Mouse (Mus musculus) yolk sac, embryonic 10.5 days (tissue): ENCODE results near the gene Tecpr1.

ENCODE experiments used
- DNase-seq: peaks from one replicate; pipeline ENCODE4 v3.0.0-alpha.2; 2017; ENCODE audit warnings: low spot score

Gene Tecpr1

DNA sequence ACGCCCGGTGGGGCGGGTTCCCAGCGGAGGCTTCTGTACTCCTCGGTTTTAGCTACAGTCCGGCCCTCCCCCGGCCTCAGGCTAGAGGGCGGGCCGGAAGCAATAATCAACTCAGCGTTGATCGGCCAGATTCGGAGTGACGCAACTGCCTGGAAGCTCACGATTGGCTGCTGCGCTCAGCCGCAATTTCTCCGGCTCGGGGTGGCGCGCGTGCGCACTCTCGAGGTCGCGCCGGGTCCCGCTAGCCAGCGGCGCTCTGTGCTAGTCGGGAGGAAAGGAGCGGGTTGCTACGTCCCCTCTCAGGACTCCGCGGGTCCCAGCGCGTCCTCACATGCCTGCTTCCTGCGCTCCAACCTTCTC is at the start of gene Tecpr1:
TSS of gene Tecpr1 (minus strand) at position 113 of the 360 bp plus-strand sequence.
- peak; percentile 94 for DNase-seq

DNA sequence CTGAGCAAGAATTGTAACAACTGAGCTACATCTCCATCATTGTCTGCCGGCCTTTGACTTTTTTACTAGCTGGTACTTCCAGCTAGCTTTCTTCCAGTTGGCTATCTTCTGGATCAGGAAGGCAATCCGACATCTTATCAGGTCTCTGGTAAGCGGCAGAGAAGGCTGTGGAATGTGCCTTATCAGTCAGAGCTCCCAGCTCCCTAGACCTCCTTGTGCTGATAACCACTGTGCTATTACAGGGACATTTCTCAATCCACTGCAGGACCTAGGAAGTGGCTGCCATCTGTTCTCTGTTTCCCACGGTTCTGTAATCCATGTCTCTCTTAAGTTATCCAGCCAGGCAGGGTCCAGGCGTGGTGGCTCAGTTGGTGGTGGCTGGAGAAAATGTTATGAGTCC is 48.4 kb upstream of the Tecpr1 start:
- peak; percentile 72 for DNase-seq

DNA sequence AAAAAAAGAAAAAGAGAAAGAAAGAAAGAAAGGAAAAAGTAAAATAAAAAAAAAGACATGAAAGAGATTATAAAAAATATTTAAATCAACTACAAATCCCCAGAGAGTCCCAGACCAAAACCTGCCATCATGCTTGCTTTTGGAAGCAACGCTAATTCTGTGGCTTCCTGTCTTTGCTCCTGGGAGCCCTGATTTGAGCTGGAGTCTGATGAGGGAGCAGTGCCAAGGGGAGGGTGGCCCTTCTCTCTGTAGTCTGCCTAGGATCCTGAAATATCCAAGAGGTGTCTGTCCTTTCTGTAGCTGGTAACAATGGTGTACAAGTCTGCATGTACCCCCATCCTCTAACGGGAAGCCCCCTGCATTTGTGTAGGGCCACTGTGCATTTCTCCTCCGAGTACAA is 47.7 kb upstream of the Tecpr1 start:
- DNase-seq, result no peak

DNA sequence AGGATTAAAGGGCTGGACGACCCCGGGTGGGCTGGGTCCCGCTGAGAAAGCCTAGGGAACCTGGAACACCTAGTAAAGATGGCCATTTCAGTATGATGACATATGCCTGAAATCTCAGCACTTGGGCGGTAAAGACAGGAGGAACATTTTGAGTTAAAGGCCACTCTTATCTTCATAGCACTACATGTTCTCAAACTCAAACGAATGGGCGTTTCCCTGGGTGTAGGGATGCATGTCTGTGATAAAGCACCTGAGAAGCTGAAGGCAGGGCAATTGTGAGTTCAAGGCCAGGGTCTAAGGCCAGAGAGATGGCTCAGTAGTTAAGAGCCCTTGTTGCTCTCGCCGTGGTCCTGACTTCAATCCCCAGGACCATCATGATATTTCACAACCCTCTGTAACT is 47.0 kb upstream of the Tecpr1 start:
- no peak for DNase-seq

DNA sequence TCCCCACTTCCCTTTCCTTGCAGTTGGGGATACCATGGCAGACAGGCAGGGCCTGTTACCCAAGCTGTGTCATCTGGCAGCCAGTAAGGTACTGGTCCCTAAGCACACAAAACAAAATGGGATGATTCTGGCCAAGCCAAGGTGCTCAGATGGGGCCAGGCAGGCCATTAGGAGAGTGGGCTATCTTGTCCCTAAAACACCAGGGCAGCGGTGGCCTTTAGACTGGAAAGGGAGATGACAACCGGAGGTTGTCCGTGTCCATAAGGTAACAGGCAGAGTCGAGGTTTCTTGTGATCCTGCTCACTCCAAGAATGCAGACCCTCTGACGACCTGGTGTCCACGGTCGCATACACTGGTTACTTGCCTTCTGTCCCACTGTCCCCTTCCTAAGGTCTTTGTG is 46.5 kb upstream of the Tecpr1 start:
- DNase-seq, result no peak

DNA sequence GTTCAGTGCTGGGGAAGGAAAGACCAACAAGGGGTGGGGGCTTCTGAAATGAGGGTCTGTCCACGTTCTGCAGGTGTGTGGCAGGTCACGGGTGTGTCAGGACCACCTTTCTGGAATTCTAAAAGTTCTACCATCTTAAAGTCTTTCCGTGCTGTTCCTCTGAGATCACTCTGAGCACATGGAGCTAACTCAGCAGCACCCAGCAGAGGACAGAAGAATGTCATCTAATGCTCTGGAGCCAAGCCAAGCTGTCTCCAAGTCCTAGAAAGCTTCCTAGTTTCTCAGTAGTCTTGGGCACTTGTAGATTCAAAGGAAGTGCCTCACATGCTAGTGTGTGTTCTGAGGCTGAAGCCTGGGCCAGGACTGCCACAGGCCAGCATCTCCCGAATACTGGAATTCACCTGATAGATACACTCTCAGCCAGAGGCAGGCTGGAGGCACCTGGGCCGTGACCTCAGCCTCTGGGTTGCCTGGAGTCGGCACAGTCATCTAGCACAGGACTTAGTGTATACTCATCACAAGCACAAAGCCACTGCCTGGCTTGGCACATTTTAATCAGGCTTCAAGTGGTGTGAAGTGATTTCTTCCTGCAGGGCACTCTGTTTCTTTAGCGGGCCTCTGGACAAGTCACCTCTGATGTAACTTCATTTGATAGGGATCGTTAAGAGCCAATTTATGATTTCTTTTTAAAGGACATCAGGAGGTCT is 44.3 kb upstream of the Tecpr1 start:
- no peak for DNase-seq

DNA sequence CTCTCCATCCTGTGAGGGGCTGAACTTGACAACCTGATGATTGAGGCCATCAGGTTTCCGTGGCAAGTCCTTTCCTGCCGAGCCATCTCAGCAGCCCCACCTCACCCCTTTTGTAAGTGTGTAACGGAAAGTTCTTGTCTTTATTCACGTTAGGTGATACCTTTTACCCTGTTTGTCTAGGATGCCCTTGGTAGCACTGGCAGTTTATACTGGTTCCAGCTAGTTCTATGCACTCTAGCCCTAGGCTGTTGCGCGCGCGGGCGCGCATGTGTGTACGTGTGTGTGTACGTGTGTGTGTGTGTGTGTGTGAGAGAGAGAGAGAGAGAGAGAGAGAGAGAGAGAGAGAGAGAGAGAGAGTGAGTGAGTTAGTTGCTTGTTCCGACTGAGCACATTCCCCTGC is 40.1 kb upstream of the Tecpr1 start:
- DNase-seq, result no peak

DNA sequence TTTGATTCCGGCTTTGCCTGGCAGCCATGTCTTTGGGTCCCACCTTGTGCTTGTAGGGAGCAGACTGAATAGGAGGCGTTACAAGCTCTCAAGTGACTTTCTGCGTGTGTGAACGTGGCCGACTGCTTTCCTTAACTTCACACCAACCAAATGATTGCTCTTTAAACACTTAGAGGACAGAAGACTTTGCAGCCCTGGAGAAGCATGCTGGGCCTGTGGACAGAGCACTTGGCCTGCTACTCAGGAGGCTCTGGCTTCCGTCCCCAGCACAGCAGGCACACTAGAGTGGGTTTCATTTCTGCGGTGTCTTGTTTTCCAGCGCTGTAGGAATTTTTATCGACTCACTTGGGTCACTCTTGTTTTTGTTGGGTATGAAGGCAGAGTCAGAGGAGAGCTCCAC is 39.7 kb upstream of the Tecpr1 start:
- DNase-seq, result no peak

DNA sequence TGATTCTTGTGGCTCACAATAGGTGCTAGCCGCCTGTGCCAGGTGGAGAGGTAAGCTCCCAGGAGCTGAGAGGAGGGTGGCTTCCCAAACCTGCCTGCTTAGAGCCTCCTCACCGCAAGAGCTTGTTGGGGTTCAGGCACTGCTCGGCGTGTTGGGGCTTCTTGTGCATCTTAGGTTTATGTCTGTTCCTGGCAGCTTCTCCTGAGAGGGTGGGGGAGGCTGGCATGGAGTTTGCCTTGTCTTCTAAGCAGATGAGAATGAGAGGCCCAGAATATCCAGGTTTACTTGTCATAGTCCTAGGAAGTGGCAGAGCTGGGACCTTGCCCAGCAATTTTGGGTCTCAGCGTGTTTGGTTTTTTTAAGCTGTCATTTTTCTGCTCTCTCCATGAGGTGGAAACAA is 38.4 kb upstream of the Tecpr1 start:
- DNase-seq, result no peak

DNA sequence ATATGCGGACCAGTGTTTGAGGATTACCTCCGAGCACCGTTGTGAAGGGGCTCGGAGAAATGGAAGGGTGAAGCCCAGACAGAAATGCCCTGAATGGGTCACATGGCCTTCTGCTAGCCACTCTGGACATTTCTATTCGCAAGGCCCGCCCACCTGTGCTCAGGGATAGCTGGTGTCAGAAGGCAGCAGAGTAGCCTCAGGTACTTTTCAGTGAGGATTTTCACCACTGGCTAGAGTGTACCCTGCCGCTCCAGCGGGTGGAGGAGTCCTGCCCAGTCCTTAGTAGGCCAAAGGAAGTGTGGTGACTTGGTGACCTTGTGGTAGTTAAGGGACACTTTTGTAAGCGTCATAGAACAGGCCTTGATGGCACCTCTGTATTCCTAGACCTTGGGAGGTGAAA is 37.9 kb upstream of the Tecpr1 start:
- no peak for DNase-seq

DNA sequence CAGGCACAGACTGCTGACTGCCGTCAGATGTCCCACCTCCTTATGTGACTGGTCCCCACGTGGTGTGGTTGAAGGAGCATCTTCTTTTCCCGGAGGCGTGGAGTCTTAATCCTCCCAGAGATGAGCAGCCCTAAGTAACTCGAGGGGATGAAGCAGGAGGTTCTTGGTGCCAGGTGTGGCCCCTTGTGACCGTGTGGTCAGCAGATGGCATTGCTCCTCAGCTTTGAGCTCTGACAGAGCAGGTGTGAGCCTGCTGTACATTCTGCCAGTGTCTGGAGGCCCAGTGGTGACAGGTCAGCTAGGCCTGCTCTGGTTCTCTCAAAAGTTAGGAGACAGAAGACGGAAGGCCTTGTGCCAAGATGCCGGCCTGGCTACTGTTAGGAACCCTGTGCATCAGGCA is 37.0 kb upstream of the Tecpr1 start:
- DNase-seq, result no peak

DNA sequence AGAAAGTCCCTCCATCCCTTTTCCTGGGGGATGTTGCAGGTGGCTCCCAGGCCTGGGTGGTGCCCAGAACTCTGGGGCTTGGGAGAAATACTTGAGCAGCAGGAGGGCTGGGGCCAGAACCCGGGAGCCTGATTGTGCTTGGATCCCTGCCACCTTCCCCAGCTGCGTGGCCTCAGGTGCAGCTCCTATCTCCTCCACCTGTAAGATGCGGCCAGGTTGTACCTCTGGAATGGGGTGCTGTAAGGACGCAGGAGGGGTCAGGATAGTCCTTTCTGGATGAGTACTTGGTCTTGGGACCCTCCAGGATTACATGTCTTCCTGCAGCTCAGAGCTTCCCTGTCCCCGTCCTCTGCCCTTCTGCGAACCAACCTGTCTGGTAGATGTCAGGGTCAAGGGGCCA is 35.8 kb upstream of the Tecpr1 start:
- DNase-seq, result no peak

DNA sequence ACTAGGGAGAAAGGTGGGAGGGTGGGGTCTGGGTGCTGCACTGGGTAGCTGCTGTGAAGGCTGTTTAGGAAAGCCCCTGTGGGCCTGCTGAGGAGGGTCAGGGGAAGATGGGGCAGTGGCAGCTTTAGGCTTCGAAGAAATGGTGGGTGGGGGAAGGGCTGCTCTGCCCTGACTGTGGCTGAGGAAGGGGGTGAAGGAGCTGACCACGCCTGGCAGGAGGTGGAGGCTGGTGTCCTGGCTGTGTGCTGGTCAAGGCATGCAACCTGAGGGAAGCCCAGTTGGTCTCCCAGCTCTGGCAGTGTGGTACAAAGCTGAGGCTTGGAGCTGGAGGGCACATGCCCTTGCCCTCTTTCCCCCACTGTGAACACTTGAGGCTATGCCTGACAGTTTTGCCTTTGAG is 35.3 kb upstream of the Tecpr1 start:
- DNase-seq, result no peak

DNA sequence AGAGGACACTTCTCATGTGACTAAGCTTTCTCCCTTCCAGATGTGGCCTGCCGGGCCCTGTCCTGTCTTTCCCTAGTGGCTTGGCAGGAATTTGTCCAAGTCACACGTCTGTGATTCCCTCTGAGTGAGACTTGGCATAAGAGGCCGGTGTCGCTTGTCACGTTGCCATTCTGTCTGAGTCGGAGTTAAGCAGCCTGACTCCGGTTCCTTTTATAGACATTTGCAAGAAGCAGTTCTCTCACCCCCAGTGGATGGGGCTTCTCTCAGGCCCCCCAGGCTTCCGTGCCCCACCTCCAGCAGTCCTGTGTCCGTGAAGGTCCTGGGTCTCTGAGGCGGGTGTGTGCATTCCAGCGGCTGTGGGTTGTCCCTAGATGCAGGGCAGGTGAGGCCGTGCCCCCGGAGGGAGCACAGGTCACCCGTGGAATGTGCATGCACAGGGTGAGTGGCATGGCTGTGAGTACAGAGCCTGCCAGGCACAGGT is 34.8 kb upstream of the Tecpr1 start:
- DNase-seq, result no peak

DNA sequence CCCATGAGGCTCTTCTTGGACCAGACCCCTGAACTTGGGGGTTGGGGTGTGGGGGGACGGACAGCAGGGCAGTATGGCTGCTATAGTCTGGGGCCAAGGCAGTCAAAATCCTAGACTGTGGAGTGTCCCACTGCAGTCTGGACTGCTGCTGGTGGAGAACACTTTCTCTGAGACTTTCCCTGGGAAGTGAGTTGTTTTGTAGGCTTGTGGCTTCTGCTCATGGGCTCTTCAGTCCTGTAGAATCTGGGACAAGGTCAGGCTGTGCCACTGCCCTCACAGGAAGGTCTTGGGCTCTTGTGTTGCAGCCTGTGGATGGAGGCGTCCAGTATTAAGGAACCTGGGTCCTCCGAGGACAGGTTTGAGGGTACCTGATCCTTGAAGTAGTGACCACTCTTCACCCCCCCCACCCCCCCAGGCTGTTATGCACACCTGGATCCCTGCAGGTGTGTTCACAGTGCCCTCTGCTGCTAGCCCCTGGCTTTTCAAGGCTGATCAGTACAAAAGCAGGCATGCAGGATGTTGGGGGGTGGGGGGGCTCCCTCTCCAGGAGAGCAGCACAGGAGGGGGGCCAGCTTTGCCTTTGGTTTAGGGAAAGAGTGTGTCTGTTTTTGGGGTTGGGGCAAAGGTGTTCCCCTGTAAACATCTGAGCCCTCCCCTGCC is 34.2 kb upstream of the Tecpr1 start:
- DNase-seq, result no peak

DNA sequence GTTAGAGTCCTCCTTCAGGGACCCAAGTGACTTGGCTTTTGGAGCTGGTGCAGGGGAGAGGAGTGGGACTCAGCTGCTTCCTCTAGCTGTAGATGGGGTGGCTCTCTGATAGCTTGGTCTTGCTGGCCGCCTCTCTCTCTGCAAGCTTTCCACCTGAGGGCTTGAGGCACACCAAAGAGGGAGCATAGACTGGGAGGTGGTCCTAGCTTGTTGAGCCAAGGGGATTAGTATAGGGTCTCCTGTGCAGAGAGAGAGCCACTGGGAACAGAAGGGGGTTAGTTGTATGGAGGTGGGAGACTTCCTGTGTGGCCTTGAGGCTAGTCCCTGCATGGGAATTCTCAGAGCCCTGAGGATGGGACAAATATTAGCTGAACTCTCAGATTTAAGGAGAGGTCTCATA is 33.5 kb upstream of the Tecpr1 start:
- DNase-seq, result no peak

DNA sequence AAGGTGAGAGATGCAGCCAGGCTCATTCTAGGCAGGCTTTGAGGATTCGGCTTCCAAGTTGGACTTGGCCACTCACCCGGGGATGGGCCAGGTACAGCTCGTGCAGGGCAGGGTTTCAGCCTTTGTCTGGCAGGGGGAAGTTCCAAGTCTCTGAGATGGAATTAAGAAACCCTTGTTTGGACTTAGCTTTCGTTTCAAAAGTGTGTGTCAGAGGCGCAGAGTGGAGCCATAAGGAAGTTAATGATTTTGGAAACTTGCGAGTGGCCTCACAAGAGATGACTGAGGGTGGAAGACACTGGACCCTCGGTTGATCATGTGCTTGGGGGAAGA is 33.1 kb upstream of the Tecpr1 start:
- DNase-seq, result no peak

DNA sequence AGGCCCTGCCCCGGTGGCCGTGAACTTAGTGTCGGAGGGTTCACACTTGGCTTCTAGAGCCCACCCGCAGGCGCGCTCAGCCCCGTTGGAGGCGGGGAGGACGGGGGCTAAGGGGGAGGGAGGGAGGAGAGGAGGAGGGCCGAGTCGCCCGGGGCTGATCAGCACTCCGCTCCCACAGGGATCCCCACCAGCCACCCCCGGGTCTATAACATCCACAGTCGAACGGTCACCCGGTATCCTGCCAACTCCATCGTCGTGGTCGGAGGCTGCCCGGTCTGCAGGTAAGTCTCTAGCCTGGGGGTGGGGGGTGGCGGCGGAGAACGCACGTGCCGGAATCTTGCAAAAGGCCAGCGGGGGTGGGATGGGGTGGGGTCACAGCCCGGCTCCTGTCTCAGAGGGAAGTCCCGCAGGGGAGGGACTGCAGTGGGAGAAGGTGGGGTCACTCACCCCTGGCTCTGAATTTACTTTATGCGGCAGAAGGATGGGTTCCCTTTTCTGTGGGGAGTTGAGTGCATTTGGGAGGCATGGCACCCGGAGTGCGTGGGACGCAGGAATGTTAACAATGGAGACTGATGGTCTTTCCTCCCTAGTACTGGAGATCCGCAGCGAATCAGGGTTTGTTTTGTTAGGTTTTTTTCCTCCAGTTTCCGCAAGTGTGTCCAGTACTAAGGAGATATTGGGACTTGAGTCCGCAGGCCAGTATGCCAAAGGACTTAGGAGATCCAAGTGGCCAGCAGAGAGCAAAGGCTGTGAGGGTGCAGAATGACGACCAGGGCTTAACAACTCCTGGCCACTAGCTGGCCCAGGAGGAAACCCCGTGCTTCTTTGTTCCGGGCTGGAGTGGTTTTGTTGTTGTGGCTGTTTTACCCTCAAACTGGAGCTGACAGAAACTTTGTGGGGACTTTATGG is 32.5 kb upstream of the Tecpr1 start:
- DNase-seq, result peak; percentile 88

DNA sequence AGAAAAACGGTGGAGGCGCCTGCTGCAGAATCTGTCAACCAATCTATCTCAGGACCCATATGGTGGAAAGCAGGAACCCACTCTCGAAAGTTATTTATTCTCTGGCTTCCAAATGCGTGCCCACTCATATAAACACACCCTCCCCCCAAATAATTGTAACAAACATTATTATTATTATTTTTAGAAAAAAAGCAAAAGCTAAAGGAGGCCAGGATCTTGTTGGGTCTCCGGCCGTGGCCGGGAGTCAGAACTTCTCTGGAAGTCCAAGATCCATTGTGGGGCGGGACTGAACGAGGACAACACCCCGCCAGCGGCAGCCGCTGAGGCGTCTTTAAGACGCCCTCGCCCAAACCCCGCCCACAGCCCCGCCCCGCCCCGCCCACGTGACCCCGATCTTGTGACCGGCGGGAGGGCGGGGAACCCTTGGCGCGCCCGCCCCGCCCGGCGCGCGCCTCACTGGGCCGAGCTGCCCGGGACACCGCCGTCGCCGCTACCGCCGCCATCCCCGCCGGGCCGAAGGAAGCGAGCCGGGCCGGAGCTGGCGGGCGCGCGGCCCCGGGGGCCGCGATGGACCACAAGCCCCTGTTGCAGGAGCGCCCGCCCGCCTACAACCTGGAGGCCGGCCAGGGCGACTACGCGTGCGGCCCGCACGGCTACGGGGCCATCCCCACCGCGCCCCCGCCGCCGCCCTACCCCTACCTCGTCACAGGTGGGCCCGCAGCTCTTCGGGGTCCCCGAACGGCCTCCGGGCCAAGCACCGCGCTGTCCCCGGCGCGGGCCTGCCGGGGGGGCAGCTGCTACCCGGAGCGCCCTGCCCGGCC is 31.6 kb upstream of the Tecpr1 start:
- DNase-seq, result peak; percentile 95

DNA sequence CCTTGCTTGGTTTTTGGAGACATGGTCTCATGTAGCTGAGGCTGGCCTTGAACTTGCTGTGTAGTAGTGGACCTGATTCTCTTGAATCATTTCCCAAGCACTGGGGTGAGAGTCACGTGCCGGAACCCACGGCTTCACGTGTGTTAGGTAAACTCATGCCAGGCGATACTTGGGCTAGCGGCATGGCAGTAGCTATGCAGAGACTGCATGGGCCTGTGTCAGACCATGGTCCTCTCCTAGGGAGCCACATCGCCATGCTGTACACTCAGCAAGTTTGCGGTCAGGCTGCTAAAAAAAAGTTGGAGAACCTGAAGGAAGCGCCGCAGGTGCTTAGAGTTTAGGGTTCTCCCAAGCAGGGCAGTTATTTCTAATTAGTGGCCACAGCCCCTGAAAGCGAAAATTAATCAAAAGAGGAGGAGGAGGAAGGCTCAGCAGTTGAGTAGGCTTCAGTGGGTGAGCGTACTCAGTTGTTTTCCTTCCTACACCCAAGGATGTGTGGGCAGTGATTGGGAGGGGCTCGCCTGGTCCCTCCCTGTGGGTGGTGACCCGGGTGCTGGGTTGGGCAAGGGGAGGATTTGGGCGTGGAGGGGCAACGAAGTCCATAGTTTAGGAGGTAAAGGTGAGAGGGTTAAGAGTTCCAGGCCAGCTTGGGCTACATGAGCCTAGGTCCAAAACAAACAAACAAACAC is 30.9 kb upstream of the Tecpr1 start:
- peak; percentile 81 for DNase-seq

DNA sequence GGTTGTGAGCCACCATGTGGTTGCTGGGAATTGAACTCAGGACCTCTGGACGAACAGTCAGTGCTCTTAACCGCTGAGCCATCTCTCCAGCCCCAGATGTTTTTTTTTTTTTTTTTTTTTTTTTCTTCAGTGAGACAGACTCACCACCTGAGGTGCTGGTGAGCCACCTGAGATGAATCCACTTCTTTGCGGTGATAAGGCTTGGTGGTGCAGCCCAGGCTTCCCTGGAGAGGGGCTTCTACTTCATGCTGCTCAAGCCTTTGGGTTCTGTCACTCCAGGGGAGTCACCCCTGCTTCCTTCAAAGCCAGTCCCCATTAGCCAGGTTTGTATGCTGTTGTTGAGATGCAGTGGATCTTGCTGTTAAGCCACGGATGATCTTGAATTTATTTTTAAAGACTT is 29.8 kb upstream of the Tecpr1 start:
- no peak for DNase-seq
